Mouse (Mus musculus): ENCODE data around the gene Heatr6.

GRCm38 (mm10) chr11:83796112-83796511 is 42.6 kb downstream of the Heatr6 start:
- TF ChIP-seq CTCF (IDR thresholded peaks at IDR 0.05; ENCODE audit: borderline replicate concordance, insufficient read depth, low read length), result no peak
- no peak for TF ChIP-seq POLR2A (IDR thresholded peaks at IDR 0.05; ENCODE audit: low read depth, low read length)
